Mouse (Mus musculus) brain, embryonic 14.5 days (tissue): Measurements from ENCODE around the gene Hist1h4b. TPM values are rescaled to one million over a fixed set of nuclear protein-coding genes. Genes with fewer than 3 reads are reported as not detected.

Source experiments
- DNase-seq: peaks from one replicate; pipeline ENCODE4 v3.0.0-alpha.2; 2011; ENCODE audit warnings: low read depth
- CTCF ChIP-seq: fragments of 200-500 bp; IDR thresholded peaks from 2 replicates; pipeline ENCODE4 v1.5.1; 2012; ENCODE audit warnings: inconsistent platforms, mild to moderate bottlenecking, moderate library complexity, borderline replicate concordance; ENCODE audit not compliant: insufficient read depth, insufficient read length; ENCODE audit errors: extremely low read depth
- POLR2A ChIP-seq: fragments of 200-500 bp; IDR thresholded peaks from 2 replicates; pipeline ENCODE4 v1.6.1; 2012; ENCODE audit warnings: mild to moderate bottlenecking, inconsistent platforms, borderline replicate concordance; ENCODE audit not compliant: poor library complexity, insufficient read depth, insufficient read length, severe bottlenecking; ENCODE audit errors: extremely low read depth
- polyA plus RNA-seq: library from polyadenylated mRNA; depleted of rRNA; stranded (reverse); fragments of >200 nt; gene quantifications from 2 replicates; pipeline ENCODE4 v1.2.3, GENCODE M21; 2012; rRNA removed

The Hist1h4b gene
- polyA plus RNA-seq, 1 experiment, result 20.4 TPM

- TF ChIP-seq CTCF (no peak), POLR2A (no peak)
- DNase-seq, result no peak
Measured at GRCm38 (mm10) chr13:23799405-23799804, 42.6 kb downstream of the Hist1h4b start.

GRCm38 (mm10) chr13:23804532-23804931 is 47.7 kb downstream of the Hist1h4b start:
- no peak for TF ChIP-seq POLR2A
- no peak for TF ChIP-seq CTCF
- DNase-seq, result no peak

- no peak for TF ChIP-seq POLR2A
- TF ChIP-seq CTCF, result no peak
- DNase-seq, result no peak
Measured at GRCm38 (mm10) chr13:23806422-23807052, 49.7 kb downstream of the Hist1h4b start, which contains the start of gene Slc17a2. Slc17a2 (plus strand) TSS chr13:23806993.

Other genes starting within 250 kb of the Hist1h4b start
- 23.3 and 31.7 TPM in 2 replicates for gene Hist1h4h, start 226.0 kb upstream of the Hist1h4b start, polyA plus RNA-seq
- 474 and 536 TPM in 2 replicates for gene Hist1h2af, start 223.1 kb upstream of the Hist1h4b start, polyA plus RNA-seq
- gene Hist1h3g, start 221.6 kb upstream of the Hist1h4b start, polyA plus RNA-seq, result 25.5 and 42.1 TPM in 2 replicates
- gene Hist1h2bh, start 213.6 kb upstream of the Hist1h4b start, polyA plus RNA-seq, result 4.4 and 4.7 TPM in 2 replicates
- gene Hist1h3f, start 213.0 kb upstream of the Hist1h4b start, polyA plus RNA-seq, result 4.5 and 5.5 TPM in 2 replicates
- gene Hist1h4f, start 205.4 kb upstream of the Hist1h4b start, polyA plus RNA-seq, result 17.2 and 25.6 TPM in 2 replicates
- 0.39 and 0.51 TPM in 2 replicates for gene Hist1h1d, start 203.8 kb upstream of the Hist1h4b start, polyA plus RNA-seq
- 34.2 and 40.6 TPM in 2 replicates for gene Hist1h3e, start 194.6 kb upstream of the Hist1h4b start, polyA plus RNA-seq
- gene Hist1h2ae, start 185.8 kb upstream of the Hist1h4b start, polyA plus RNA-seq, result 17.9 and 18.0 TPM in 2 replicates
- gene Hist1h2bg, start 185.6 kb upstream of the Hist1h4b start, polyA plus RNA-seq, result 44.4 and 68.0 TPM in 2 replicates
- gene Hist1h2bf, start 182.8 kb upstream of the Hist1h4b start, polyA plus RNA-seq, result 15.0 and 21.6 TPM in 2 replicates
- 7.2 and 13.6 TPM in 2 replicates for gene Hist1h2ad, start 182.6 kb upstream of the Hist1h4b start, polyA plus RNA-seq
- 21.8 and 24.7 TPM in 2 replicates for gene Hist1h3d, start 181.2 kb upstream of the Hist1h4b start, polyA plus RNA-seq
- 6.5 and 18.7 TPM in 2 replicates for gene Hist1h4d, start 175.4 kb upstream of the Hist1h4b start, polyA plus RNA-seq
- 3.5 TPM in 2 replicates for gene Hist1h2be, start 135.9 kb upstream of the Hist1h4b start, polyA plus RNA-seq
- gene Hist1h1e, start 134.5 kb upstream of the Hist1h4b start, polyA plus RNA-seq, result 5.8 and 7.8 TPM in 2 replicates
- gene Hist1h2ac, start 73.1 kb upstream of the Hist1h4b start, polyA plus RNA-seq, result 1.7 and 1.8 TPM in 2 replicates
- 32.0 and 48.5 TPM in 2 replicates for gene Hist1h2bc, start 72.8 kb upstream of the Hist1h4b start, polyA plus RNA-seq
- 0.08 TPM in 1 of 2 replicates, not detected in the other for gene Hist1h1t, start 61.2 kb upstream of the Hist1h4b start, polyA plus RNA-seq
- gene Hist1h4c, start 58.6 kb upstream of the Hist1h4b start, polyA plus RNA-seq, result 4.6 and 11.6 TPM in 2 replicates
- 1.7 and 2.3 TPM in 2 replicates for gene Hfe, start 46.2 kb upstream of the Hist1h4b start, polyA plus RNA-seq
- 12.1 and 16.0 TPM in 2 replicates for gene Hist1h1c, start 18.2 kb upstream of the Hist1h4b start, polyA plus RNA-seq
- 30.4 and 54.0 TPM in 2 replicates for gene Hist1h3c, start 11.4 kb upstream of the Hist1h4b start, polyA plus RNA-seq
- gene Hist1h2bb, start 10.3 kb upstream of the Hist1h4b start, polyA plus RNA-seq, result 11.1 and 17.5 TPM in 2 replicates
- gene Hist1h2ab, start 5.9 kb upstream of the Hist1h4b start, polyA plus RNA-seq, result 34.0 and 49.9 TPM in 2 replicates
- gene Hist1h3b, start 4.7 kb upstream of the Hist1h4b start, polyA plus RNA-seq, result 49.2 and 55.6 TPM in 2 replicates
- 11.6 and 33.9 TPM in 2 replicates for gene Hist1h4a, start 4.2 kb downstream of the Hist1h4b start, polyA plus RNA-seq
- gene Hist1h3a, start 5.4 kb downstream of the Hist1h4b start, polyA plus RNA-seq, result 22.8 and 41.9 TPM in 2 replicates
- gene Hist1h1a, start 6.7 kb downstream of the Hist1h4b start, polyA plus RNA-seq, result 3.8 and 4.0 TPM in 2 replicates
- not detected in 2 replicates for gene Trim38, start 12.9 kb downstream of the Hist1h4b start, polyA plus RNA-seq
- not detected in 2 replicates for gene Slc17a2, start 50.0 kb downstream of the Hist1h4b start, polyA plus RNA-seq
- not detected in 2 replicates for gene Slc17a3, start 82.4 kb downstream of the Hist1h4b start, polyA plus RNA-seq
- gene Slc17a1, start 110.7 kb downstream of the Hist1h4b start, polyA plus RNA-seq, result not detected in 2 replicates
- gene Slc17a4, start 158.0 kb downstream of the Hist1h4b start, polyA plus RNA-seq, result not detected in 2 replicates
- gene Hist1h2ba, start 177.1 kb downstream of the Hist1h4b start, polyA plus RNA-seq, result not detected in 2 replicates
- not detected in 2 replicates for gene Hist1h2aa, start 177.4 kb downstream of the Hist1h4b start, polyA plus RNA-seq
- 1.3 and 1.7 TPM in 2 replicates for gene Scgn, start 234.2 kb downstream of the Hist1h4b start, polyA plus RNA-seq